Mouse (Mus musculus) C2C12 (cell line): ENCODE data around the gene Rock2. TPM values are rescaled to one million over a fixed set of nuclear protein-coding genes. Genes with fewer than 3 reads are reported as not detected.
A peak's percentile ranks its signal among the peaks of the same experiment; 100 is the strongest.

Experiments
- H3K27me3 ChIP-seq: one replicate; pipeline ENCODE4 v1.6.1; 2011; ENCODE audit not compliant: control insufficient read depth, insufficient read depth, insufficient read length
- H3K36me3 ChIP-seq: one replicate; pipeline ENCODE4 v1.6.1; 2011; ENCODE audit not compliant: control insufficient read depth, insufficient read depth
- H3K4me3 ChIP-seq: one replicate; pipeline ENCODE4 v1.5.1; 2011; ENCODE audit warnings: mild to moderate bottlenecking, control low read depth; ENCODE audit not compliant: poor library complexity, insufficient read depth, severe bottlenecking
- H3K79me2 ChIP-seq: one replicate; pipeline ENCODE4 v1.6.1; 2011; ENCODE audit not compliant: control insufficient read depth, insufficient read depth
- H3K79me3 ChIP-seq: one replicate; pipeline ENCODE4 v1.6.1; 2011; ENCODE audit warnings: low read depth, control low read depth
- H3ac ChIP-seq: one replicate; pipeline ENCODE3; 2011; ENCODE audit warnings: low read depth; ENCODE audit not compliant: control insufficient read depth, insufficient read length
- CEBPB ChIP-seq: IDR thresholded peaks from one replicate; pipeline ENCODE4 v1.6.1; 2011; ENCODE audit warnings: low read depth, mild to moderate bottlenecking, control low read depth, moderate library complexity
- CTCF ChIP-seq: IDR thresholded peaks from one replicate; pipeline ENCODE4 v1.5.1; 2011; ENCODE audit not compliant: control insufficient read depth, insufficient read depth, insufficient read length
- FOSL1 ChIP-seq: IDR thresholded peaks from one replicate; pipeline ENCODE4 v1.8.0; 2011; ENCODE audit warnings: mild to moderate bottlenecking, low read length; ENCODE audit not compliant: poor library complexity, insufficient read depth, severe bottlenecking
- MAX ChIP-seq: IDR thresholded peaks from one replicate; pipeline ENCODE4 v1.6.1; 2011; ENCODE audit warnings: mild to moderate bottlenecking, control low read depth
- MYOD1 ChIP-seq: IDR thresholded peaks from one replicate; pipeline ENCODE4 v1.6.1; 2011; ENCODE audit warnings: low read depth; ENCODE audit not compliant: control insufficient read depth, insufficient read length
- MYOG ChIP-seq: IDR thresholded peaks from one replicate; pipeline ENCODE4 v1.6.1; 2011; ENCODE audit not compliant: control insufficient read depth, insufficient read length; ENCODE audit errors: extremely low read depth
- USF1 ChIP-seq: IDR thresholded peaks from one replicate; pipeline ENCODE4 v1.6.1; 2011; ENCODE audit warnings: low read depth, mild to moderate bottlenecking, control low read depth, moderate library complexity
- polyA plus RNA-seq: library from polyadenylated mRNA; unstranded; fragments of >200 nt; fragmentation: generic; extraction: Trizol; gene quantifications from one replicate; pipeline ENCODE4 v1.2.1, GENCODE M21; 2012; ENCODE audit warnings: missing spikeins

The Rock2 gene
- polyA plus RNA-seq, 1 experiment: 15.9 TPM

DNA sequence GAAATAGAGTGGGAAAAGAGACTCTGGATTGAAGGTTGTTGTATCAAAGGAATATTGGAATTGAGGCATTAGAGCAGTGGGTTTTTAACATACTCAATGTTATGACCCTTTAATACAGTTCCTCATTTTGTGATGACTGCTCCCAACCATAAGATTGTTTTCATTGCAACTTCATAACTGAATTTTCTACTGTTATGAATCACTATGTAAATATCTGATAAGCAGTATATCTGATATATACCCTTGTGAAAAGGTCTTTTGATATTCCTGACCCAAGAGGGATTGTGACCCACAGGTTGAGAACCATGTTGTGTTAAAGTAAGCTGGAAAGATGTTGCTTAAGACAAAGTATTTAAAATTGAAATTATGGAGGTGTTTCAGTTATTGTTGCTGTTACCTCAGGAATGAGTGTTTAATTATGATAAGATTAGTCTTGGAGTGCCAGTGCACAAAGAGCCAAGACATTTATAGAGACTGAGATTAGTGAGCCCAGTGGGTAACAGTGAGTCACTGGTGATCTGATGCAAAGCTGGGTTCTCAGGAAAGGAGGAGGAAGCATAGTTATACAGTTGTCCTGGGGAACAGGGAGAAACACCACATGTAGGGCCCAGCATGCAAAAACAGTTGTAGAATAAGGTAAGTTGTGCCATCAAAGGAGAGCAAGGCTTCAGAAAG is 25.6 kb downstream of the Rock2 start:
- Histone ChIP-seq H3K79me2 (peaks cover 98% of the 10 kb centered on the region), H3K36me3 (peaks cover 12% of the 10 kb centered on the region), H3K4me3 (no peak overlapping the region), H3K79me3 (peaks cover 90% of the 10 kb centered on the region), H3ac (no peak overlapping the region), H3K27me3 (no peaks in the 10 kb centered on the region)
- TF ChIP-seq MAX: no peak
- peak; percentile 60 for TF ChIP-seq CEBPB
- TF ChIP-seq CTCF: no peak
- TF ChIP-seq MYOD1: no peak
- TF ChIP-seq MYOG: no peak
- TF ChIP-seq USF1: no peak
- peak; percentile 84 for TF ChIP-seq FOSL1

DNA sequence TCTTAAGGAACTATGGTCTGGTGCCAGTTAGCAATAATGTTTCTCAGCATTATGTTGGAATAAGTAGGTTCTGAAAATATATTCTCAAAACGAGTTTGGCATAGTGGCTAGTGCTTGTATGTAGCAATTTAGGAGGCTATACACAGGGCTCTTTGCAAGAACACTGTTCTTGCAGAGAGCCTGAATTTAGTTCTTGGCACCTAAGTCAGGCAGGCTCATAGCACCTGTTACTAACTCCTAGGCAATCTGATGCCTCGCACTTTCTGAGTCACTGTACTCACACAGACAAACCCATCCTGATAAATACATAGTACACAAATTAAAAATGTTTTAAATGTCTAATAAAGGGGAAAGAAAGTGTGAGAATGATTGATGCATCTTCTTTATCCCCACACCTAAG is 33.2 kb downstream of the Rock2 start:
- Histone ChIP-seq H3K79me2 (peaks cover 99% of the 10 kb centered on the region), H3K4me3 (no peak overlapping the region), H3ac (no peak overlapping the region), H3K79me3 (peaks cover 77% of the 10 kb centered on the region), H3K36me3 (peaks cover 69% of the 10 kb centered on the region), H3K27me3 (no peaks in the 10 kb centered on the region)
- TF ChIP-seq MAX (no peak), FOSL1 (no peak), CEBPB (no peak), CTCF (no peak), USF1 (no peak), MYOD1 (no peak), MYOG (no peak)

GRCm38 (mm10) chr12:16934423-16934822 is 39.7 kb downstream of the Rock2 start:
- Histone ChIP-seq H3ac (no peak overlapping the region), H3K79me2 (peaks cover 99% of the 10 kb centered on the region), H3K4me3 (no peak overlapping the region), H3K36me3 (peaks cover 82% of the 10 kb centered on the region), H3K79me3 (peaks cover 76% of the 10 kb centered on the region), H3K27me3 (no peaks in the 10 kb centered on the region)
- TF ChIP-seq MAX (no peak), CEBPB (no peak), MYOD1 (no peak), MYOG (no peak), USF1 (no peak), FOSL1 (no peak), CTCF (no peak)

- Histone ChIP-seq H3ac (no peak overlapping the region), H3K79me3 (peaks cover 39% of the 10 kb centered on the region), H3K4me3 (no peak overlapping the region), H3K36me3 (peaks cover 85% of the 10 kb centered on the region), H3K79me2 (peaks cover 79% of the 10 kb centered on the region), H3K27me3 (no peaks in the 10 kb centered on the region)
- TF ChIP-seq MYOG (no peak), MAX (no peak), USF1 (no peak), FOSL1 (no peak), CTCF (no peak), CEBPB (no peak), MYOD1 (no peak)
Observed at GRCm38 (mm10) chr12:16941976-16942375, 47.3 kb downstream of the Rock2 start.

- H3K4me3 ChIP-seq: no peak overlapping the region
- H3K79me3 ChIP-seq: peaks cover 23% of the 10 kb centered on the region
- H3K36me3 ChIP-seq: peaks cover 95% of the 10 kb centered on the region
- H3K27me3 ChIP-seq: no peaks in the 10 kb centered on the region
- TF ChIP-seq MAX (no peak), CEBPB (peak; percentile 17)
- peaks cover 53% of the 10 kb centered on the region for H3K79me2 ChIP-seq
- H3ac ChIP-seq: no peak overlapping the region
Observed at GRCm38 (mm10) chr12:16948239-16948638, 53.5 kb downstream of the Rock2 start.

DNA sequence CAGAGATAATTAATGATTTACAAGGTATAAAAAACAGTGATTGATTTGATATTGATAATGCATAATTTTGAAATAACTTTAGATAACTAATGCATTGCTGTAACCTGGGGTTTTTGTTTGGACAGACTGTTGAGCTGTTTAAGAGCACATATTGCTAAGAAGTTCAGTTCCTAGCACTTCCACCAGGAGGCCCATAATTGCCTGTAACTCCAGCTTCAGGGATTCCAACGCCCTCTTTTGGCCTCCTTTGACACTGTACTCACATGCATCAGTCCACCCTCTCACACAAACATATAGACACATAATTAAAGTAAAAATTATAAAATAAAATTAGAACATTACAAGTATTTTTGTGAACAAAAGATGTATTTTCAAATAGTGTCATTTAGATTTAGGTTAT is 64.2 kb downstream of the Rock2 start:
- H3K27me3 ChIP-seq: no peaks in the 10 kb centered on the region
- TF ChIP-seq CTCF: no peak
- TF ChIP-seq CEBPB: no peak
- TF ChIP-seq USF1: no peak
- no peak for TF ChIP-seq FOSL1
- TF ChIP-seq MYOG: no peak
- no peak for TF ChIP-seq MYOD1
- H3ac ChIP-seq: no peak overlapping the region
- H3K79me3 ChIP-seq: peaks cover 2% of the 10 kb centered on the region
- peaks cover 94% of the 10 kb centered on the region for H3K36me3 ChIP-seq
- H3K4me3 ChIP-seq: no peak overlapping the region
- no peaks in the 10 kb centered on the region for H3K79me2 ChIP-seq

DNA sequence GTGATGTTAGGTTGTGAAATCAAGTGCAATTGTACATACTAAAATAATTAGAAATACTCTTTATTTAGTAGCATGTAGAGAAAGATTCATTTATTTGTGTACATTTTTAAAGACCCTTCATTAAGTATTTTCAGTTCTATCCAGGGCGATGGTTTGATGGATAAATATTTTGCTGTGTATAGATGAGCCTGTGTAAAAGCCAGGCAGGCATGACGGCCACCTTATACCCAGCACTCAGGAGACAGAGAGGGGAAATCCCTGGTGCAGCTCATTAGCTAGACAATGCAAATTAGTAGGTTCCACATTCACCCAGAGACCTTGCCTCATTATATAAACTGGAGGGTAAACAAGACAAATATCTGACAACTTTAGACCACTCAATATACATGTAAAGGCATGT is 68.7 kb downstream of the Rock2 start:
- peaks cover 84% of the 10 kb centered on the region for H3K36me3 ChIP-seq
- H3ac ChIP-seq: no peak overlapping the region
- TF ChIP-seq USF1: no peak
- no peak for TF ChIP-seq CTCF
- no peak for TF ChIP-seq MYOG
- no peak for TF ChIP-seq FOSL1
- TF ChIP-seq MYOD1: no peak
- no peak for TF ChIP-seq CEBPB
- TF ChIP-seq MAX: no peak
- no peaks in the 10 kb centered on the region for H3K79me2 ChIP-seq
- H3K4me3 ChIP-seq: no peak overlapping the region
- no peaks in the 10 kb centered on the region for H3K79me3 ChIP-seq
- no peaks in the 10 kb centered on the region for H3K27me3 ChIP-seq
